Mouse (Mus musculus) neural tube, embryonic 10.5 days (tissue): Measurements from ENCODE around the gene S1pr3.

Experiments used
- DNase-seq: peaks from one replicate; pipeline ENCODE4 v3.0.0-alpha.2; 2017; ENCODE audit warnings: low spot score; ENCODE audit errors: extremely low spot score

S1pr3 gene

GRCm38 (mm10) chr13:51405731-51406320 lies 2.6 kb upstream of the S1pr3 start:
- no peak for DNase-seq

GRCm38 (mm10) chr13:51407541-51408217 lies 760 bp upstream of the S1pr3 start:
- peak; percentile 30 for DNase-seq

GRCm38 (mm10) chr13:51409936-51410481 lies 1.6 kb downstream of the S1pr3 start:
- no peak for DNase-seq

GRCm38 (mm10) chr13:51411243-51411642 lies 2.8 kb downstream of the S1pr3 start:
- DNase-seq, result no peak

GRCm38 (mm10) chr13:51411696-51412430 lies 3.4 kb downstream of the S1pr3 start:
- DNase-seq, result no peak

GRCm38 (mm10) chr13:51413461-51413860 lies 5.0 kb downstream of the S1pr3 start:
- DNase-seq, result no peak

GRCm38 (mm10) chr13:51416727-51417126 lies 8.3 kb downstream of the S1pr3 start:
- DNase-seq, result no peak

GRCm38 (mm10) chr13:51417796-51418195 lies 9.4 kb downstream of the S1pr3 start:
- no peak for DNase-seq

GRCm38 (mm10) chr13:51418268-51418941 lies 10.0 kb downstream of the S1pr3 start:
- peak; percentile 97 for DNase-seq

- DNase-seq, result no peak
Observed at GRCm38 (mm10) chr13:51418942-51419451, 10.6 kb downstream of the S1pr3 start.

- no peak for DNase-seq
Observed at GRCm38 (mm10) chr13:51419501-51419900, 11.1 kb downstream of the S1pr3 start.

GRCm38 (mm10) chr13:51420861-51421260 lies 12.4 kb downstream of the S1pr3 start:
- no peak for DNase-seq

- DNase-seq, result no peak
Observed at GRCm38 (mm10) chr13:51423647-51424046, 15.2 kb downstream of the S1pr3 start.

- DNase-seq, result peak; percentile 71
Observed at GRCm38 (mm10) chr13:51424647-51425046, 16.2 kb downstream of the S1pr3 start.

- DNase-seq, result no peak
Observed at GRCm38 (mm10) chr13:51425662-51426443, 17.4 kb downstream of the S1pr3 start.

- no peak for DNase-seq
Observed at GRCm38 (mm10) chr13:51433371-51433770, 24.9 kb downstream of the S1pr3 start.

- no peak for DNase-seq
Observed at GRCm38 (mm10) chr13:51434460-51434859, 26.0 kb downstream of the S1pr3 start.

- no peak for DNase-seq
Observed at GRCm38 (mm10) chr13:51435146-51435545, 26.7 kb downstream of the S1pr3 start.

GRCm38 (mm10) chr13:51437105-51438085 lies 29.0 kb downstream of the S1pr3 start:
- no peak for DNase-seq
